Mouse (Mus musculus): Measurements from ENCODE around the gene Hist1h2ah.

Gene Hist1h2ah

DNA sequence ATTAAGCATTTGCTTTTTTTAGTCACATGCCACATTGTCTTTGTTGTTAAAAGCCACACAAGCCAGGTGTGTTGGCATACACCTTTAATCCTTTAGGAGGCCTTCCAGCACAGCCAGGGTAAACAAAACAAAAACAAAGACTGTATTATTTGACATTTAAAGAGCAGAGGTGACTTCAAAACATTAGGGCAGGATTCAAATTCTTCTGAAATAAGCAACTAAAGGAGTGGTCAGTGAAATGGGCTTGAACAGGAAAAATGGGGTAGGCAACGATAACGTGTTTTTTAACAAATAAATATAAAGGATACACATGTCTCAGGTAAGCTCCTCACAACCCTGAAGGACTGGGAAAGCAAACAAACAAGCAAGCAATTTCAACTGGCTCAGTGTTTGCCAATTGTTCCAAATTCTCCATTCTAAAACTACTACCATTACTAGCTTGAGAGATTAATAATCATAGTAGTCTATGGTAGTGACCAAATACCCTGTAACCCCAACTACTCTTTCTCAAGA lies 4.6 kb upstream of the Hist1h2ah start:
- DNase-seq (ENCODE audit: low read depth in 1 of 2, low spot score in 2 of 2), result no peak

DNA sequence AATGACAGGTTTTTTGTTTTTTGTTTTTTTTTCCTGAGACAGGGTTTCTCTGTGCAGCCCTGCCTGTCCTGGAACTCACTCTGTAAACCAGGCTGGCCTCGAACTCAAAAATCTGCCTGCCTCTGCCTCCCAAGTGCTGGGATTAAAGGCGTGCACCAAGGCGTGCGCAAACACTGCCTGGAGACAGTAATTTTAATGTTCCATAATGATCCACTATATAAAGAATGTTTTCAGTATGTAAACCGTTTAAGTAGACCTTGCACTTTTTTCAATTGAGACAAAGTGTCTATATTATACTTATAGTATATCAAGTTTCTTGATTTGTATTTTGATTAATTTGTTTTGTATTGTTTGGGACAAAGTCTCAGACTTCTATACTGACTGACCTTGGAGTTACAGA lies 4.0 kb upstream of the Hist1h2ah start:
- DNase-seq (ENCODE audit: low read depth in 1 of 2, low spot score in 2 of 2), result no peak

DNA sequence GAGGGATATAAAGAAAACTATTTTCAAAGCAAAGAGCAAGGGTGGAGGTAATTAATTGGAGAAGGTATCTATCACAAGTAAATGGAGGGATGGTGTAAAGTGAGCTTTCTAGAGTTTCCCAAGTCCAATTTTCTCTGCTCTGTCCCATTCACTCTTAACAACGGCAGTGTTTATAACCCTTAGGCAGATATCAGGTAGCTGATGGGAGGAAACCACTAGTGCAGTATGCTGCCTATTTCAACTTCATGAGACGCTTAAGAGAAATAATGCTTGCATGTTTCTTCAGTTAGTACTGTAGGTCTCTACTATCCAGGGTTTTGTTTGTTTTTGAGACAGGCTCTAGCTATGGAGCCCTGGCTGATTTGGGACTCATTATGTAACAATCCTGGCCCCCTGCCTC lies 2.0 kb upstream of the Hist1h2ah start:
- DNase-seq (ENCODE audit: low read depth in 1 of 2, low spot score in 2 of 2), result no peak

DNA sequence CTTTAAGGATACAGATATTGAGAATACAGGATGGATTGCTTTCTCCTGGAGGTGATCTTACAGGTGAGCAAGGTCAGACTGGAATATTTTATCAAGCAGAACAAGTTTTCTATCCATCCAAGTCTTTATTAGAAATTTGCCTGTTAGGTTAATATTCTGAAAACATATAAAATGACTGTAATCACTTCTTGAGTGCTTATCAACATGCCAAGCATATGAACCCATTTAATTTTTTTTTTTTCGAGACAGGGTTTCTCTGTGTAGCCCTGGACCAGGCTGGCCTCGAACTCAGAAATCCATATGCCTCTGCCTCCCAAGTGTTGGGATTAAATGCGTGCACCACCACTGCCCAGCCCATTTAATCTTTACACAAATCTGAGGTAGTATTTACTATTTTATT lies 1.6 kb upstream of the Hist1h2ah start:
- no peak for DNase-seq (ENCODE audit: low read depth in 1 of 2, low spot score in 2 of 2)

DNA sequence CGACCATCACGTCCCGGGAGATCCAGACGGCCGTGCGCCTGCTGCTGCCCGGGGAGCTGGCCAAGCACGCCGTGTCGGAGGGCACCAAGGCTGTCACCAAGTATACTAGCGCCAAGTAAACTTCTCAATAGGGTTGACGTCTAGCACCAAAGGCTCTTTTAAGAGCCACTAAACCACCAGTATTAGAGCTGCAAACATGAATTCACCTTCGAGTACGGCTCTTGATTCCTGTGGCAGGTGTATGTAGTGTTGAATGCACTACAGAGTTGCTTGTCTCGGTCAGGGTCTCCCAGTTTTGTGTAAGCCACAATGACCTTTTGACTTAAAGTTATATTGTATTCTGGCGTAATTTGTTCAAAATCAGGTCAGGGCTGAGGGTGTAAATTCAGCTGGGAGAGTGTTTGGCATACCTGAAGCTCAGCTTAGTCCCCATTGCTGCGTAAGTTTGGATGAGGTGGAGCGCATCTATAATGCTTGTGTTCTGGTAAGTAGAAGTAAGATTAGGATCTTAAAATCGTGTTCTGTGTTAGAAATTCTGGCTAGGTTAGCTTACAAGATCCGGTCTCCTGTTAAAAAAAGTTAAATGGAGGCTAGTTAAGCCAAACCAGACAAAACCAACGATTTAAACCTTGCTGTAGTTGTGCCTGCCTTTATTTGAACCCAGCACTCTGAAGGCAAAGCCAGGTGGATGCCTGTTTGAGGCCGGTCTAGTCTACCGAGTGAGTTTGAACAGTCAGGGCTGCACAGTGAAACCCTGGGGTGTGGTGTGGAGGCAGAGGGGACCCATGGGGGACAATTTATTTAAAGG lies 985 bp upstream of the Hist1h2ah start:
- no peak for DNase-seq (ENCODE audit: low read depth in 1 of 2, low spot score in 2 of 2)

GRCm38 (mm10) chr13:22034443-22035266 lies 713 bp downstream of the Hist1h2ah start:
- no peak for DNase-seq (ENCODE audit: low read depth in 1 of 2, low spot score in 2 of 2)

DNA sequence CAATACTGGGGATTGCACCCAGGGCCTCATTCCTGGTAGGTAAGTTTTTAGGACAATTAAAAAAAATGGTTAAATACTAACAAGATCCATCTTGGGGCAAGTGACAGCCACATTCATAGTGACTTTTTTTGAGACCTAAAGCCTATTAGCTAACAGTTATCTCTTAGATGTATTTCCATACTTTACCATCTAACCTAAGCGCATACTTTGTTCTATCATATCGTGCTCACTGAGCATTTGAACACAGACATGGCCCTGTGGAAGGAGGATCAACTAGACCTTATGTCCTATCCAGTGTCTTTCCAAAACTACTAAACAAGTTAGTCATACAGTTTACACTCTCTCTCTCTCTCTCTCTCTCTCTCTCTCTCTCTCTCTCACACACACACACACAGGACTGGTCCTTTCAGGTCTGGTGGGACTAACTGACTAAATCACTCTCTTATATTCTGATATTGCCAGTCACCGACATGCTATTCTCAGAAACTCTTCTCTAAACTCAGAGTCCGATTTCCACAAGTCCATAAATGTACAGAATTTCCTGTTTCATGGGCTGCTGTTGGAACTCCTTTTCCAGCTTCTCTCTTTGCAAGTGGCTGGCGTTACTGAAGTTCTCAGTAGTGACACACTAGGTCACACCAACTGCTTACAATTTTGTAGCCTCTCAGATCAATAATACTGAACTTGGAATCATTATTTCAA lies 1.5 kb downstream of the Hist1h2ah start:
- no peak for DNase-seq (ENCODE audit: low read depth in 1 of 2, low spot score in 2 of 2)

GRCm38 (mm10) chr13:22030493-22030892 lies 4.9 kb downstream of the Hist1h2ah start:
- DNase-seq (ENCODE audit: low read depth in 1 of 2, low spot score in 2 of 2), result no peak

GRCm38 (mm10) chr13:22029928-22030327 lies 5.4 kb downstream of the Hist1h2ah start:
- no peak for DNase-seq (ENCODE audit: low read depth in 1 of 2, low spot score in 2 of 2)

DNA sequence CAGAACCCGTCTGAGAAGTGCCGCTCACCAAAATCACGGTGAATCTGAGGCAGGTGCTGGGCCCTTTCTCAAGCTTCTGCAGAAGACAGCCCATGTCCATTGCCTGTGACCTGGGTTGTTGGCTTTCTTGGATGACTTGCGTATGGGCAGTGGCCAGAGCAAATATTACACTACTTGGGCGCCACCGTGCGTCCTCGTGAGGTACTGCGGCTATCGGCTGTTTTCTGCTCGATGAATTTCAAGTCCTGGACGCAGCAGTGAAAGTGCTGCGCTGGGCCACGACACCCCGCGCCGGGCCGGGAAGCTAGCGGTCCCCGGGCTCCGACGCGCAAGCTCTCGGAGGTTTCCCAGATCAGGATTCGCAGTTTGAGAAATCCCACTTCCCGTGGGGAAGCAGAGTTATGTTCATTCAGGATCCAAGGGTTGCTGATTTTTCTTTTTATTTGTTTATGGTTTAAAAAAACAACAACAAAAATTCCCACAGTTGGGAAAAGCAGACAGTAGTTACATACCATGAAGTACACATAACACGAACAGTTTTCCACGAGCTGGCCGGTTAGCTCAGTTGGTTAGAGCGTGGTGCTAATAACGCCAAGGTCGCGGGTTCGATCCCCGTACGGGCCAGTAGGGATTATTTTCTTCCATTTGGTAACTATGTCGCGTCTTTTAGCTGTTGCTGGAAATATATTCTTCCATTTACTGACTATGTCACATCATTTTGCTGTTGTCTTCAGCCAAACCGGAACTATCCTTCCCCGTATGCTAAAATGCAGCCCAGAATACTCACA lies 6.5 kb downstream of the Hist1h2ah start:
- peak; percentile 89 to 96 for DNase-seq (ENCODE audit: low read depth in 1 of 2, low spot score in 2 of 2)

DNA sequence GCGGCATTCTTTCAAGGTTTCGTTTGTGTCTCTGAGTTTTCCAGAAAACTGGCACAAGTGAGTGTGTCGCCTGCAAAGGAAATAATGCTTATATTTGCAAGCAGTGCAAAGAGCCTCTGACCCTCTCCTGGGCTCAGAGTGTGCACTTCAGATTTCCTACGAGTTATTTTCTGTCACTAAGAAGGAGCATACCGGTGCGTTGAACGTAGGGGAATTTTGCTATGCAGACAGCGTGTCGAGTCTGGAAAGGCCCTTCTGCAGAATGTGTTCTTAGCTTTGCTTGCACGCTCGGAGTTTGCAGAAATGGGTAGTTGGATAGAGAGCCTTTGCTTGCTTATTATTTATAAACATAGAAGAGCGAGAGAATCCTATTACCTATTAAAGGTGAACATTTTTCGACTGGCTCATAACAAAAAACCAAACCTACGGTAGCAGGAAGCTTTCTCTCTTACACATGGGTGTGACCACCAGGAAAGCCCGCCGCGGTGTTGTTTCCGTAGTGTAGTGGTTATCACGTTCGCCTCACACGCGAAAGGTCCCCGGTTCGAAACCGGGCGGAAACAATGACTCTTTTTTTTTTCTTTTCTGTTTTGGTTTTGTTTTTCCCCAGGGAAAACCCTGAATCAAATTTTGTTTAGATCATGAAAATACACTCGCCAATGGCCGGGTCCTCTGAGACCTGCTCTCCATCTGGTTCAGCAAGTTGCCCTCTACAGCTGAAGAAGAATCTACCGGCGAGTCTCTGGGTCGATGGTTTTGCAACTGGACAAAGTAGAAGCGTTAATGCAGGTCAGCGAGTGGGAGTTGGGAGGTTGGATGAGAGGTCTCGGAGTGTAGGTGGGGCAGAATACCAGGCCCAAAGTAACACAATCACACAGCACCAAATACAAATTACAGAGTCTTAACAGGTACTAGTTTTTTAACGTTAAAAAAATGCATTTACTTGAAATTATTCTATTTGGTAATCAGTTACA lies 9.0 kb downstream of the Hist1h2ah start:
- DNase-seq (ENCODE audit: low read depth in 1 of 2, low spot score in 2 of 2), result peak in 1 of 2 experiments; percentile 80

GRCm38 (mm10) chr13:22022241-22022640 lies 13.1 kb downstream of the Hist1h2ah start:
- DNase-seq (ENCODE audit: low read depth in 1 of 2, low spot score in 2 of 2), result peak; percentile 64 to 76

- no peak for DNase-seq (ENCODE audit: low read depth in 1 of 2, low spot score in 2 of 2)
Measured at GRCm38 (mm10) chr13:22021581-22021980, 13.8 kb downstream of the Hist1h2ah start.

DNA sequence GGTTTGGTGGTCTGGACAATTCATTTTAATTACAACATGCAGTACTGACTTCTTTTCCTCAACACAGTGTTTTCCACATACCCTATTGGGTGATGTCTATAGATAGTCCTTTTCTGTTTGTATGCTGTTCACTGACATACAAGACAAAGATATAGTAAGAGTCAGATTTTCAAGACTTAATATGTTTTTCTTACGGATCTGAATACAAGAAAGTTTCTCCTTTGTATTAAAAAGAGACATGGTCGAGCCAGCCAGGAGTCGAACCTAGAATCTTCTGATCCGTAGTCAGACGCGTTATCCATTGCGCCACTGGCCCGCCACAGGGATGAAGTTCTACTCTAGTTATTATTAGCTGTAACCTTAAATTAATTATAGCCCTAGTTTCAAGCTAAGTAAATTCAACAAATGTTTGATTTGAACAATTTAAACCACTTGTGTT lies 14.4 kb downstream of the Hist1h2ah start:
- peak in 1 of 2 experiments; percentile 68 for DNase-seq (ENCODE audit: low read depth in 1 of 2, low spot score in 2 of 2)

DNA sequence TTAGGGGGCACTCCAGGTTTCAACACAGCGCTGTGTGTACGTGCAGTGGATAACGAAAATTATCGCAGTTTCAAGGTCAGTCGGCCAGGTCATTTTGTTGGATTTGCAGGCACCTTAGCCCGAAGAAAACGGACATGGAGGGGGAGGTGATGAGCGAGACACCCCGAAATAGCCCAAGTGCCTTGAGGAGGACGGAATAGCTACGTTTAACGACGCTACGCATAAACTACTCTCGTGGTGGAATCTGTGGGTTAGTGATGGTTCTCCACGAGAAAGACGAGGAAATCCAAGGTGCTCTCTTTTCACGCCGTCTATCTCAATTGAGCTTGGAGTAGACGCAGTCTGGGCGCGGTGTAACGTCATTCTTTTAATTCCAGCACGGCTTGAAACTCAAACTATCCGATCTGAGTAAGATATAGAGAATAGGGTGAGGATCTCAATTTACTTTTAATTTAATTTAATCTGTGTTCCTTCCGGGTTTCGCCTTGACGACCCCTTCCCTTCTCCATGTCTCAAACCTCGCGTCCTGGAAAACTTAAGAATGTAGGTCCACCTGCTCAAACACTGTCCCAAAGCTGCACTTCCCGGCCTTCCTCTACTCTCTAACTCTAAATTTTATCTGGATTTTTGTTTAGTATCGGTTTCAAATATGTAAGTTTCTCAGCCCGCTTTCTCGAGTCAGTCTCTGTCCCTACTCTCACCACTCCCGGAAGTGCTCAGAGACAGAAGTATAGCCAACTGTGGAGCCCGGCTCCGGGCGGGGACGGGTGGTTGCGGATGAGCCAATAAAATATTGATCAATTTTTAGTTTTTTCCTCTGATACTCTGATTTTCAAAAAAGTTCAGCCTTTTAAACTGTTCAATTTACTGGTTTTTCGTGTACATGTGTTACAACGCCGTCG lies 15.2 kb downstream of the Hist1h2ah start:
- no peak for DNase-seq (ENCODE audit: low read depth in 1 of 2, low spot score in 2 of 2)

DNA sequence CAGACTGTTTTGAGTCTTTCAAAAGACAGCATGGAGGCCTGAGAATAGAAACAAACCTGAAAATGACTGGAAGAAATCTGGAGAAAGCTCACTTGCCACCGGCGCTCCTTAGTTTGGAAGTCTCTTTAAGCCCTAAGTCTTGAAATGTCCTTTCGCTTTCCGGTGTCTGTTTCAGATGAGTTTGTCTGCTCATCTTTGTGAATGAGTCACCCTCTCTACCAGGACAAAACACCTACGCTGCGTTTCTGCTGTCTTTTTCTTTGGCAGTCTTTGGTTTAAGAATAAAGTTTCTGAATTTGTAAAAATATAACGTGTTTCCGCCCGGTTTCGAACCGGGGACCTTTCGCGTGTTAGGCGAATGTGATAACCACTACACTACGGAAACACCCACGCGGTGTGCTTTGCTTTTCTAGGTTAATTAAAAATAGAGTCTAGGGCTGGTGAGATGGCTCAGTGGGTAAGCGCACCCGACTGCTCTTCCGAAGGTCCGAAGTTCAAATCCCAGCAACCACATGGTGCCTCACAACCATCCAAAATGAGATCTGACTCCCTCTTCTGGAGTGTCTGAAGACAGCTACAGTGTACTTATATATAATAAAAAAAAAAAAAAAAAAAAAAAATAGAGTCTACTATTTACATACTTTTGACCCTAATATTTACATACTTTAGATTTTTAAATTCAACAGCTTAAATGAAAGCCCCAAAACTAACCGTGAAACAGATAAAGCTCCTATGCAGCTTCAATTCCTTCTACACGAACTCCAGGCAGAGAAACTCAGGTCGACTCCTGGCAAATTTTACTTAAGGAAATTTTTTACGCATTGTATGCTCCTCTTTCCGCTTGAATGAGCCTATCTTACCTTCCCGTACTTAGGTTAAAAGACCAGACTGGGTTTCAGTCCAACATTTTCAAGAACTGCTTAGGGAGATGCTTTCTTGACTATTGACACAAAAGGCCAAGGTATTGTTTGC lies 19.6 kb downstream of the Hist1h2ah start:
- DNase-seq (ENCODE audit: low read depth in 1 of 2, low spot score in 2 of 2), result peak; percentile 58 to 80

DNA sequence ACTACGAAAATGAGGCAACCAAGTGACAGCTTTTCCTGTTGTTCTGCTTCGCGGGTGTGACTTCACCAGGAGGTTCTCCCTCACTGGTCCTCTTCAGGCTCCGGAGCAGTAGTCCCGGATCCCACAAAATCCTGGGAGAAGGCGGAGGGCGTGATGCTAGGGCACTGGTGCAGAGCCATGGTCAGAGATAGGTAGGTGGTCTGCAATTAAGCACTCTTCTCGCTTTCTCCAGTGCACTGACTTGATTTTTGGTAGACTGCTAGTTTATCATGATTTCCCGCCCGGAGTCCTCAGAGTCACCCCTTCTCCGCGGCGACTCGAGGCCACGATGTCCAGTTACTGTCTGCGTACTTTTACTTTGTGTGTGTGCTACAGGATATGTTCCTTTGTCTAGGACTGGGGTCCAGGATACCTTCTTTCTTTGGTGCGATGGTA lies 20.9 kb downstream of the Hist1h2ah start:
- DNase-seq (ENCODE audit: low read depth in 1 of 2, low spot score in 2 of 2), result no peak
